Mouse (Mus musculus) frontal cortex, adult (tissue): Measurements from ENCODE around the gene Nfrkb.
A peak's percentile ranks its signal among the peaks of the same experiment; 100 is the strongest.

Experiments used
- ATAC-seq: cut with Nextera tagmentation; 2 replicates; pipeline ENCODE4 v1.9.2; 2017; ENCODE audit warnings: mild to moderate bottlenecking, moderate library complexity, mixed read lengths; ENCODE audit not compliant: low TSS enrichment

Gene Nfrkb

DNA sequence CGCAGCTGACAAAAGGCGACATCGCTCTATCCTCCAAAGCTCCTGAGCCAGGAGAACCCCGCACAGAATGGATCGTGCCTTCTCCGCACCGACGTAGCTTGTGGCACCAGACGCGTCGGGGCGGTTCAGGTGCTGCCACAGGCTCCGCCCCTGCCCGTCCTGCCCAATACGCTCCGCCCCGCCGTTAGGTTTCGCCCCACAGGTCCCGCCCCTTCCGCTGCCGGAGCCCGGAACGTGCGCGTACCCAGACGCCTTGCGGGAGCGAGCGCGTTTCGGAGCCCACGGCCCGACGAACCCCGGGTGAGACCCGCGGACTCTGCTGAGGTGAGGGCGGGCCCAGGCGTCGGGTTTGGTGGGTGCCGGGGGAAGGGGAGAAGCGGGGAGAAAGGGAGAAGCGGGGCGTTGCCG is at the start of gene Nfrkb:
TSS of gene Nfrkb (plus strand) at position 246 of the 408 bp plus-strand sequence.
- ATAC-seq: peak; percentile 98

DNA sequence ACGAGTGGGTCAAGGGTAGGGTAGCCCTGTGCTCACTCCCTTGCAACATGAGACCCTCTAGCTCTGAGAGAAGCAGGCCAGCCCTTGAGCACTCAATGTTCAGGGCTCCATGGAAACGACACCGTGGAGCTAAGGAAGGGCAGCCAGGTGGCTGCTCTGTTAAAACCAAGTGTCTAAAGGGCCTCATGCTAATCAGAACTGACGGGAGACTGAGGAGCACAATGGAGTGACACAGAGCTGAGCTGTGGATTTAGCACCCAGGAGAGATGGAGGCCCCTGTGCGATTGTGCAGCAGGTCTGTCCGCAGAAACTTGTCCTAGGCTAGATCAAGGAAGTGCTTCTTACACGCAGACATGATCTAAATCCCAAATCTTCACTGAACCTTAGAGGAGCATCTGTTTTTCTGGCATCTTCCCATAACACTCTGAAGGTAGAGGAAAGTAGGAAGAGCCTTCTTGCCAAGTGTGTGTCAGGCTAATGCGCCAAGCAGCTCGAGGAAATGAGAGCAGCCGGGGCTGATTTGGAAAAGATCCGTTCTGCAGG is 41.6 kb upstream of the Nfrkb start:
- ATAC-seq: peak; percentile 85

DNA sequence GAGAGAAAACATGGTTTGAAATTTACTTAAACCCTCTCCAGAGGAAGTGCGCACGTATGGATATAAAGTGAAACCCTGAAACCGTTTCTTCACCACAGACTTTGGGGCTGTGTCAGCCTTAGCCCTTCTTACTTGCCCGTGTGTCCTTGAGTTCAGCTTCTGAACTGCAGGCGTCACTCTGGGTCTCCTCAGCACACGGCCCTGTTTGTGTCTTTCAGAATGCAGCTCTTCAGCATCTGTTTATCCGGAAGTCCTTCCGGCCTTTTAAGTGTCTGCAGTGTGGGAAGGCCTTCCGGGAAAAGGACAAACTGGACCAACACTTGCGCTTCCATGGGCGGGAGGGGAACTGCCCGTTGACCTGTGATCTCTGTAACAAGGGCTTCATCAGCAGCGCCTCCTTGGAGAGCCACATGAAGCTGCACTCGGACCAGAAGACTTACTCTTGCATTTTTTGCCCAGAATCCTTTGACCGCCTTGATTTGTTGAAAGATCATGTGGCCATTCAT is 39.4 kb upstream of the Nfrkb start:
- no peak for ATAC-seq

DNA sequence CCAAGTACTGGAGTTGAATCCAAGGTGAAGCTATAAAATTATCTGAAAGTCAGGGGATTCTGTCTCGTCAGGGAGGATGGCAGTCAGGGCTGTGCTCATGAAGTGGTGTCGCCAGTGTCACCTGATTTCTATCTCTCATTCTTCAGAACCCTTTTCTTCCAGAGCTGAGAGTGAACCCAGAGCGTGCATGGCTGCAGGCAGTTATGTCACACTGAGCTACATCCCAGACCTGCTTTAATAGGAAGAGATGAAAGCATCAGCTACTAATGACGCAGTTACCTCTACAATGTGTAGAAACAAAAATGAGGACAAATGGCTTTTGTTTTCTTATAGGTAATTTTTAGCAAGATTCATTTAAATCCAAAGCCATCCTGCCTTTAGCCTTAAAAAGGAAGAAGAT is 37.5 kb upstream of the Nfrkb start:
- ATAC-seq: no peak

DNA sequence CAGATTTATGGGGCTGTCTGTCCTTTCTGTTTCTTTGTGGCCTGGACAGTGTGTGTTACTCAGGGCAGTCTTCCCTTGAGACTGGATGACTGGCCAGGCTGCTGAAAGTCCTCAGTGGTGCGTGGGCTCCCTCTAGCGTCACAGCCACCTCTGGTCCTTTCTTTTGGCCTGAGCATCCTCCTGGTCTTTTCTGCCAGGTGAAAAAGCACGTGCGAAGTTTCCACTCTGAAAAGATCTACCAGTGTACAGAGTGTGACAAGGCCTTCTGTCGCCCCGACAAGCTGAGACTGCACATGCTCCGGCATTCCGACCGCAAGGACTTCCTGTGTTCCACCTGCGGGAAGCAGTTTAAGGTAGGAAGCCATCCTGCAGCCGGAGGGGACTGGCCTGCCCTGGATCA is 37.1 kb upstream of the Nfrkb start:
- peak; percentile 86 for ATAC-seq

DNA sequence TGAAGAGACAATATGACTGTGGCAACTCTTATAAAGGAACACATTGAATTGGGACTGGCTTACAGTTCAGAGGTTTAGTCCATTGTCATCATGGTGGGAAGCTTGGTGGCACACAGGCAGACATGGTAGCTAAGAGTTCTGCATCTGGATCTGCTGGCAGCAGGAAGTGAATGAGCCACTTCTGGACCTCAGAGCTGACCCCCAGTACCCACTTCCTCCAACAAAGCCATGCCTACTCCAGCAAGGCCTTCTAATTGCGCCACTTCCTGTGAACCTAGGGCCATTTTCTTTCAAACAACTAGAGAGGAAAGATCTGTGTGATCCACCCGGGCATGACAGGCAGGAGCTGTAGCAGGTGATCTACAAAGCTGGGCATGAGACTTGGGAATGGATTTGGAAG is 33.3 kb upstream of the Nfrkb start:
- no peak for ATAC-seq

DNA sequence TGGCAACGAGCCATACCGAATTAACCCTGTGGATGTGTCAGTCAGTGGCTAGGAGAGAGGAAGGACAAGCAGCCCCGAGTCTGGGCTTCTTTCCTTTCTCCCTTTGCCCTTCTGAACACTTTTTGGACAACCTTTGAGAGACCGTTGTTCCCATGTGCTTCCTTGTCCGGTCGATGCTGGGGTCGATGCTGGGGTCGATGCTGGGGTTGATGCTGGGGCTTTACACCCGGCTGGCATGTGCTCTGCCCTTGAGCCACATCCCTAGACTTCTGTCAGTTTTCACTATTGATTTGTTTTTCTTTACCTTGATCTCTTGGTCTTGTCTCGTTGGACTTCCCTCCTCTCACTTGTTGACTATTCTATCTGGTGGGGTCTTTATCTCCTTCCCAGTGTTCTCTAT is 32.5 kb upstream of the Nfrkb start:
- no peak for ATAC-seq

DNA sequence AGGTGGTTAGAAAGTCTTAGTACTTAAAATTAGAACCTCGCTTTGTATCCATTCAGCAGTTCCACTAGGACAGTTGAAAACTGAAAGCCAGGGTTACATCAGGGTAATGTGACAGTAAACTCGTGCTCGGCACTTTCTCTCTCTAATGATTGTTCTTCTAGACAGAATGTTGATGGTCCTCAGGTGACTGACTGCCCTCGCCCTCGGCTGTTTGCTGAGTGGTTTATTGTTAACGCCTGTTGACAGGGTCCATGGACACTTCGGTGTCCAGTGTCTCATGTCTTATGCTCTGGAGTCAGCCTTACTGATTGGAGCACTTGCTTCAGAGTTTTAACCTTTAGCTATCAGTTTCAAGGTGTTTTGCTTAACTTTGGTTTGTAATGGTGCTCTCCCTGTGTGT is 31.9 kb upstream of the Nfrkb start:
- no peak for ATAC-seq

DNA sequence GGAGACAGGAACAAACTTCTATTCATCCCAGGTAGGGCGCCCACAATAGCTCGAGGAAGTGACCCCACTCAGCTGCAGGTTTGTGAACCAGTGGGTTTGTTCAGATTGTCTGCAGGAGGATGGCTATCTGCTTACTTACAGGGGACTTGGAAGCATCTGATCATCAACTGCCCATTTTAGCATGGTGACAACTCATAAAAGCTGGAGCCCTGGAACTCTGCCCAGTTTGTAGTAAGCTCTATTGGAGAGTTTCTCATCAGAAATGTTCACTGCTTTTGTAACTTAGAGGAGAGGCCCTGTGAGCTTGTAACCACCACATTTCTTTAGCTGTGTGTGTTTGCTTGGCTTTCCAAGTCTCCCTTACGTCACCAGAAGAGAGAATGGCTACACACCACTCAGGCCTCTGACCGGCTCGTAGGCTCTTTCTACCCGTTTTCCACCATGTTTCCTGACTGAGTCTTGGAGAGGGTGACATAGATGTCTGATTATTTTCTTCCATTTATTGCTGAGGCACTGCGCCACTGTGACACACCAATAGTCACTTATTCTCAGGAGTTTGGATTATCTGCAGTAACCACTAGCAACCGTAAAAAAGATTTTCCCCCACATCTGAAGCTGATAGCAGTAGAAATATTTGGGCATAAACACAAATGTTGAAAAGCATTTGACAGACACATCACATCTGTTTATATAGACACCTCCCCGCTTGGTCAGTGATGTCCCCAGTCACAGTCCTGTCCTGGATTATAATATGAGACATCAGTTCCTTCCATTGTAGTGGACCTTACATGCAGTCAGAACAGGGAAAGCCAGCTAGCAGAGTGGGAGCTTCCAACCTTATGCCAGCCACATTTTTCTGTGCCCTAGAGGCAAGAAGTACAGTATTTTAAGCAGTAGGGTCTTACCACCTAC is 22.0 kb upstream of the Nfrkb start:
- ATAC-seq: peak; percentile 59; the same call in 1 of the 2 replicates

DNA sequence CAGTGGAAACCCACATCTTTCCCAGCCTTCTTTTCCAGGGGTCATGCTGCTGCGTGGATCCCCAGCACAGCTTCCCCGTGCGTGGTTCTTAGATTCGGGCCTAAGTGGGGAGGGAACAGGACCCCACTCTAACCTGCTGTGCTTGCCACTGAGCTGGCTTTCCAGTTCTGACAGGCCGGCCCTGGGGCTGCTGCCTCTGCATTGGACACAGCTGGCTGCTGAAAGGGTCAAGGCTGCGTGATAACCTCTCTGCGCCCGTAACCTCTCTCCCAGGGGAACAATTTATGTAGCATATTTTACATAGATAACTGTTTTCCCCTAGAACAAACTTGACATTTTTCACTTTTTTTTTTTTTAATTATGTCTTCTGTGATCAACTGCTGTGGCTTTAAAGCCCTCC is 20.9 kb upstream of the Nfrkb start:
- ATAC-seq: no peak

DNA sequence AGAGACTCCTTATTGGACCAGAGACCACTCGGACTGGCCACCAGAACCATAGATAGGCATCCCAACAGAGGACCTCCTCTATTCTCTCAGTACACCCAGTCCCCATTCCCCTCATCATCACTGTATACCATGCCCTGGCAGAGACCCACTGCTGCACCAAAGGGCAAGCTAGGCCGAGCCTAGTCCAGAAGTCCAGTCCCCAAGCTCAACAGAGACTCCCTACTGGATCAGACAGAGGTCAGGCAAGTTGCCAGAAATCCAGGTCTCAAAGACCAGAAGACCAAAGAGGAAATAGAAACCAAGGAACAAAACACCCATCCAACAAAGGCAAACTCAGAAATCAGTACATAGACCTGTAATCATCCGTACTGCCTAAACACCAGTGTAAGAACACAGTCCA is 14.3 kb upstream of the Nfrkb start:
- no peak for ATAC-seq

DNA sequence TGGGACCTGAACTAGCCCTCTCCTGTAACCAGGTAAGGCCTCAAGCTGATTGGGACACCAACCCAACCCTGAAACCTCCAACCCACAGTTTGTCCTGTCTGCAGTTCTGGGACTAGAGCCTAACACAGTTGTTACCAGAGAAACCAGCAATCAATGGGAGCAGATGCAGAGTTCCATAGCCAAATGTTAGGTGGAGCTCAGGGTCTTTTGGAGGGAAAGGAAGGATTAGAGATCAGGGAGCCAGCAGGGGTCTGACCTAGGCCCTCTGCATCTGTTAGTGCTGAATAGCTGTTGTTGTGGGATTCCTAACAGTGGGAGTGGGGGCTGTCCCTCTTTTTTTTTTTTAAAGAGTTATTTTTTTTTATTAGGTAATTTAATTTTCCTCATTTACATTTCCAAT is 9.3 kb upstream of the Nfrkb start:
- no peak for ATAC-seq

DNA sequence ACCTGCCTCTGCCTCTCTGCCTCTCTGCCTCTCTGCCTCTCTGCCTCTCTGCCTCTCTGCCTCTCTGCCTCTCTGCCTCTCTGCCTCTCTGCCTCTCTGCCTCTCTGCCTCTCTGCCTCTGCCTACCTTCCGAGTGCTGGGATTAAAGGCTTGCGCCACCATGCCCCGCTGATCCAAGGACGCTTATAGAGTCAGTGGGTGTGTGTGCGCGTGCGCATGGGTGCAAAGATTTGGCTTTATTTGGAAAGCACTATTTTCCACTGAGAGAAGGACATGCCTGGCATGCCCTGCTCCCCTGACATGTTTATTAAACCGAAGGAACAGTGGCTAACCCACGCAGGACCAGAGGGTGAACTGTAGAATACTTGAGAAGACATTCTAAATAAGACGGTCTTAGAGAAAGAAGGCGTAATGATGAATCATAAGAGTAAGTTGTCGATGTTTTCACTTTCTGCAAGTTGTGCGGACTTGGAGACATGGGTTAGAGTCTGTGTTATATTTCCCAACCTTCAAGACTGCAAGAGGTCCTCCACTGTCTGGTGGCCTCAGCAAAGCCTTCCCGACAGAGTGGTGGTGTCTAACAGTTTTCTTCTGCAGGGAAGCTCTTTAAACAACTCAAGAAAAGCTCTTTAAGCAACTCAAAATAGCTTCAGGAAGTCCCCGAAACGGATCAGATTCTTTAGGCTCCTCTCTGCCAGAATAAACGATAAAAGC is 1.0 kb upstream of the Nfrkb start:
- ATAC-seq: no peak

DNA sequence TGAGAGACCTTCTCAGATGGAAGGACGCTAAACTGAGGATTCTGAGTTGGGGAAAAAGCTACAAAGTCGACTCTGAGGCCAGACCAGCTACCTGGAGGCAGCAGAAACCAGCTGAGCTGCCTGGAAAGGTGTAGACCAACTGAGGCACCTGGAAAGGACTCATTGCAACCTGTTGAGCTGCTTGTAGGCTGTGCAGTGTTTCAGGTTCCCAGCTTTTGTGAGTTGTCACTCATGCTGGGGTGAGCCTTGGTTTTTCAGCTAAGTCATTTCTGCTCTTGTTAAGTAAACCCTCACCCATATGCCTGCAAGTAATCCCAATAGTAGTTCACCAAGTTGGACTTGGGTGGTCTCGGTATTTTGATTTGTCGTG is 507 bp upstream of the Nfrkb start:
- ATAC-seq: peak; percentile 25; the same call in 1 of the 2 replicates

DNA sequence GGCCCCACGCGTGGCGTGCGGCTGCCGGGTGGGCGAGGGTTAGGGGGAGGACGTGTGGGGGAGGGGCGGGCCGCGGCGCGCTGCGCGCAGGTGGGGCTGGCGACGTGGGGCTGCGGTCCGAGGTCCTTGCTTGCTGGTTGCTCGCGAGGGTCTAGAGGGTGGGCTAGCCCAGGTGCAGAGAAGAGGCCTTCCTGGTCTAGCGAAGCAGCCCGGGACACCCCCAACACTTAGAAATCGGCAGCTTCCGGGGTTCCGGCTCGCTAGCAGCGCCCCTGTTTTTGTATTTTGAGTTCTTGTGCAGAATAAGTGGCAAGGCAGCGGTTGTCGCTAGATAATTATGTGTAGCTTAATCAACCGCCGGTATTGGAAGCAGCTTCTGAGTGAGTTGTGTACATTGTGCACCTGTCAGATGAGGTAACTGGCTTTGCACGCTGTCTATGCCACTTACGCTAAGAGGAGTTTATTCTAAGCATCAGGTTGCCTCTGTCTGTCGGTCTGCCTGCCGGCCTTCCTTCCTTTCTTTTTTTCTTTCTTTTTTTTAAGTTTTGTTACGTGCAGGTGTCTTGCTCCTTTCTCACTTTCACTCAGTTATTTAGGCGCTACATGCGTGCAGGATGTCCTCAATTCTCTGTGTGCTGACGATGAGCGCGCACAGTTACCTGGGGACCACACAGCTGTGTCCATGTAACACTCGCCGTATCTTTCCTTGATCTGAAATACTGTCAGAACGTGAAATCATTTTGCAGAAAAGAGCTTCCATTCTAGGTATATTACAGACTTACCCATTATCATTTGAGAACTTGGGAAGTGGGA is 582 bp downstream of the Nfrkb start:
- peak; percentile 11; the same call in 1 of the 2 replicates for ATAC-seq

DNA sequence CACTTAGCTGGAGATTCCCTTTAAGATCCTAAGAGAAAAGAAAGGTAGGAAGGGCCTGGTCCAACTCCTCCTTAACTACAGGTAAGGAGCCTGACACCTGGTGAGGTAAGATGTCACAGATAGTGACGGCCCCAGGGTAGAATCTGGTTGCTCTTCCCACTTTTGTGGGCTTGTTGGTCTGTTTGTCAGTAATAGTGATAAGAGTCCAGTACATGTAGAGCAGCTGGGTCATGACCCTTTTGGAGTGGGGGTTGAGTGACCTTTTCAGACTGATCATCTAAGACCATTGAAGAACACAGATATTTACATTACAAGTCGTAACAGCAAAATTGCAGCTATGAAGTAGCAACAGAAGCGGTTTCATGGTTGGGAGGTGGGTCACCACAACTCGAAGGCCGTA is 1.2 kb downstream of the Nfrkb start:
- no peak for ATAC-seq

DNA sequence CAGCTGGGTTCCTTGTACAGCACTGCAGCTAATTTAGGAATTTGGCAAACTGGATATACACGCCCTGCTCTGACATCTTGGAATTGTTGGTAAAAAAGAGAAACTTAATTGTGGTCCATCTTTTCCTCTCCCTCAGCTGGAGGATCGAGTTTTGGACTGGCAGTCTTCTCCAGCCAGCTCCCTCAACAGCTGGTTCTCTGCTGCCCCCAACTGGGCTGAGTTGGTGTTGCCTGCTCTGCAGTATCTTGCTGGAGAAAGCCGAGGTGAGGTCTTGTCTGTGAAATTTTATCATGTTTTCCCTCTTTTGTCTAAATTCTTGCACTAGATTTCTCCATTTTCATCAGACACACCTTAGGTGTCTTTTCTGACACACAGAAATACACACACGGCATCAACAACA is 14.4 kb downstream of the Nfrkb start:
- ATAC-seq: peak; percentile 83

DNA sequence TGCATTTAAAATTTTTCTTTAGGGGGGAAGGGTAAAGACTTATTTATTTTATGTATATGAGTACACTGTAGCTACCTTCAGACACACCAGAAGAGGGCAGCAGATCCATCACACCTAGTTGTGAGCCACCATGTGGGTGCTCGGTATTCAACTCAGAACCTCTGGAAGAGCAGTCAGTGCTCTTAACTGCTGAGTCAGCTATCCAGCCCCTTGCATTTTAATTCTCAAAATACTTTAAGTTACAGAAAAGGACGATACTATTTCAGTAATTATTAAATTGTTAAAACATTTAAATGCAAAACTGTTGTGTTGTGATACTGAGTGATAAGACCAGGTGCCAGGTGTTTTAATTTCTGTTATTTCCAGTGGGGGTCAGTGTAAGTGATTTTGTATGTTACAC is 18.3 kb downstream of the Nfrkb start:
- no peak for ATAC-seq

DNA sequence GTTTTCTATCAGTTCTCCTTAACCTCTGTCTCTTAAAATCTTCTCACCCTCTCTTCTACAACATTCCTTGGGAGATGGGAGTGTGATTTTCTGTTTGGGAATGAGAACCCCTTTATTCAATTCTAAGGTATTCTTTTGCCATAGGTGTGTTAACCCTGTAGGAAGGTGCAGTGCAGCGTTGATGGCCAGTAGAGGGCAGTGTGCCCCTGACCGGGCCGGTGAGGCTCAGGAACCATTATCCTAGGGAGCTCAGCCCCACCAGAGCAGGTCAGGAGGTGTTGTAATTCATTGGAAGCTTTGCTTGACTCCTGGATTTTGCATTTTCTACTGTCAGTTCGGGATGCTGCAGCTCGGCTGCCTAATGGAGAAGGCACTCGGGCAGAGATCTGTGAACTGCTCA is 19.2 kb downstream of the Nfrkb start:
- no peak for ATAC-seq

DNA sequence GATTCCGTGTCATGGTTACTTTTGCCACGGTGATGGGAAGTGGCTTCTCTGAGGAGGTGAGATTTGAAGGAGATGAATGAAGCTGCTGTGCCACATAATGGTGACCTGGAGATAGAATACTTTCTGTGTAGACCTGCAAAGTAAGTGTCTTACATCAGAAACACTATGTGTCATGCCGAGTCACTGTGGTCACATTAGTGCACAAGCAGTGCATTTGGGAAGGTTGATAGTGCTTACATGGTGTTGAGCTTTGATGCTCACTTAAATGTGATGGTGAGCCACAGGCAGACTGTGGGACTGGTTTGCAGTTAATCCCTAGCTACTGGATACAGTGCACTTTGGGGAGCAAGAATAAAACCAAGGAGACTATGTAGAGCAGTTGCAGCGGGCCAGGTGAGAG is 26.2 kb downstream of the Nfrkb start:
- ATAC-seq: no peak

DNA sequence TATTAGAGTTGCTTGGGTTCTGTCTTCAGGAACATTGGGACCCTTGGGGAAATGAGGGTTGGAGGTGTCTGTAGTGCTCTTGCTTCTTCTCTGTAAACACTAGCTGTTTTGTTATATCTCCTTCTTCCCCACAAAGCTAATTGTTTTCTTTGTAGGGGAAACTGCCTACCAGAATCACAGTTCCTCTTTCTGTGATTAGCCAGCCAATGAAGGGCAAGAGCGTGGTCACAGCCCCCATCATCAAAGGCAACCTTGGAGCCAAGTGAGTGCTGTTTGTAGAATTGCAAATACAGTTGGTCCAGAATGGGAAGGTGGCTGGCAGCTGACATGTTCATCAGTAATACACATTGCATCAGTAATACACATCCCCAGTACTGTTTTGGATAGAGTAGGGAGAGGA is 32.8 kb downstream of the Nfrkb start:
- no peak for ATAC-seq

DNA sequence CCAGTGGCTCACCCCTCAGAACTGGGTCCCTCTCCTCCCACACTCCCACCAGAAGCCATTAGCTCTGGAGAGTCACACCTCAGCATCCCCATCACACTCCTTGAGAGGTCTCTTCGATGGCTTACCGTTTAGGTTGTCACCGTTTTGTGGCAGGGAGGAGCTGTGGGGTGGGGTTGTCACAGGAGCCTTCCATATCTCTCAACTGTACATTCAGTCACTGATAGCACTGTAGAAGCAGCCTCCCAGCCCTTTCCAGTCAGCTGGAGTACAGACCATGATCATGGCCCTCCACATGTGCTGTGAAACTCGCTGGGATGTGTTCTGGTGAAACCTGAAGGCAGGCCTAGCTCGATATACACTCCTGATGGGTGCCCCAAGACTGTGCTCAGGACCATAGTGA is 36.2 kb downstream of the Nfrkb start:
- ATAC-seq: no peak
